Mouse (Mus musculus): ENCODE data around the gene Slc38a8. TPM values are rescaled to one million over a fixed set of nuclear protein-coding genes. Genes with fewer than 3 reads are reported as not detected.

The Slc38a8 gene
- polyA plus RNA-seq, 1 experiment from 2014 or later: not detected

- no peak overlapping the region; the same call in 1 of the 2 replicates for H3K4me2 ChIP-seq (ENCODE audit: low read length)
- H3K4me3 ChIP-seq (ENCODE audit: low read depth, low read length): no peak overlapping the region
- peaks cover 22% of the 10 kb centered on the region for H3K4me1 ChIP-seq (ENCODE audit: control insufficient read depth, insufficient read depth, low read length)
- peak overlapping the region; percentile 67 for H3K27ac ChIP-seq (ENCODE audit: low read length)
- H3K36me3 ChIP-seq (ENCODE audit: control insufficient read depth, insufficient read depth, low read length): no peaks in the 10 kb centered on the region
- ATAC-seq: no peak
- H3K9ac ChIP-seq (ENCODE audit: low read depth, low read length): 0 out of 2 replicates have a peak overlapping the region, but pooled peaks have one; percentile 20
- no peaks in the 10 kb centered on the region for H3K9me3 ChIP-seq (replicated peaks; ENCODE audit: control insufficient read depth, low read length, poor library complexity, severe bottlenecking)
- peaks cover 3% of the 10 kb centered on the region for H3K27me3 ChIP-seq (ENCODE audit: control insufficient read depth, insufficient read depth, low read depth, low read length)
- WGBS: 60% methylated on average over 10 of the region's 10 CpGs
Measured at GRCm38 (mm10) chr8:119466794-119467193, 34.7 kb downstream of the Slc38a8 start.

GRCm38 (mm10) chr8:119466105-119466504 is 35.4 kb downstream of the Slc38a8 start:
- peak; percentile 80 for ATAC-seq
- WGBS: 2% methylated on average over 18 of the region's 18 CpGs
- Histone ChIP-seq H3K36me3 (ENCODE audit: control insufficient read depth, insufficient read depth, low read length) (no peaks in the 10 kb centered on the region), H3K4me1 (ENCODE audit: control insufficient read depth, insufficient read depth, low read length) (peaks cover 24% of the 10 kb centered on the region), H3K4me2 (ENCODE audit: low read length) (peak overlapping the region; percentile 50), H3K27me3 (ENCODE audit: control insufficient read depth, insufficient read depth, low read depth, low read length) (peaks cover 3% of the 10 kb centered on the region), H3K27ac (ENCODE audit: low read length) (peak overlapping the region; percentile 67), H3K4me3 (ENCODE audit: low read depth, low read length) (no peak overlapping the region), H3K9me3 (replicated peaks; ENCODE audit: control insufficient read depth, low read length, poor library complexity, severe bottlenecking) (no peaks in the 10 kb centered on the region), H3K9ac (ENCODE audit: low read depth, low read length) (no peak overlapping the region)

DNA sequence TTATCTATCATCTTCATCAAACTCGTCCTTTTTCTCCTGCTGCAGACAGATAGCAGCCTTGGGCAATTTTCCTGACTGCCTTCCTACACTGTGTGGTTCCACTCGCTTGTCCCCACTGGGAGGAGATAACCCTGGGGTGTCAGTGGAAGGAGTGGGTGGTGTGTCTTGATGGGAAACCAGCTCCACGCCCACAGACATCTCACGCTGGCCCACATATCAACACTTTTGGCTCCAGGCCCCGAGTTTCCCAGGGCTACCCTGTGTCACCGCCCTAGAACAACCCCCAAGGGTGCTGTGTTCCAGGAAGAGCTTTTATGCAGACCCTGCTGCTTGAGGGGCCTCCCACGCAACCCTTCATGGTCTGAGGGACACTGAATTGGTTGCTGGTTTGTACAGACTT is 37.8 kb downstream of the Slc38a8 start:
- no peak for ATAC-seq
- Histone ChIP-seq H3K4me2 (ENCODE audit: low read length) (no peak overlapping the region), H3K36me3 (ENCODE audit: control insufficient read depth, insufficient read depth, low read length) (no peaks in the 10 kb centered on the region), H3K27ac (ENCODE audit: low read length) (no peak overlapping the region), H3K4me3 (ENCODE audit: low read depth, low read length) (no peak overlapping the region), H3K9ac (ENCODE audit: low read depth, low read length) (no peak overlapping the region), H3K27me3 (ENCODE audit: control insufficient read depth, insufficient read depth, low read depth, low read length) (peaks cover 3% of the 10 kb centered on the region), H3K9me3 (replicated peaks; ENCODE audit: control insufficient read depth, low read length, poor library complexity, severe bottlenecking) (no peaks in the 10 kb centered on the region), H3K4me1 (ENCODE audit: control insufficient read depth, insufficient read depth, low read length) (peaks cover 33% of the 10 kb centered on the region)
- 30% methylated on average over 7 of the region's 7 CpGs for WGBS

DNA sequence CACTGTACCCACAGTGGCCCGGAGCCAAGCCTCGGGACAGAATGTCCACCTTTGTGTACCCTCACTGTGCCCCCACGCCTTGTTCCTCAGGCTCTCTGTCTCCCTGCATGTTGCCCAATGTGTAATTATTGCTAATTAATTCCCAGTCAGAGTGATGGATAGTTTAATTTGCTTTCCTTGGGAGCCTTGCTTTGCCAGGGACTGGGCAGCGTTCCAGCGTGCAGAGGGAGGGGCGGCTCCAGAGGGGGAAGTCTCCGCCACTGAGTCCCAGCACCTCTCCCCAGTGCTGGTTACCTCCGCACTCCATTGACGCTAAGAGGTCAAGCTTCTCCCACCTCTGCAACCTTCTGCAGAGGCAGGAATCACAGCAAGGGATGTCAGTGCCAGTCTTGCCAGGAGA is 40.1 kb downstream of the Slc38a8 start:
- ATAC-seq: no peak
- no peak overlapping the region for H3K27ac ChIP-seq (ENCODE audit: low read length)
- WGBS: 53% methylated on average over 9 of the region's 9 CpGs

DNA sequence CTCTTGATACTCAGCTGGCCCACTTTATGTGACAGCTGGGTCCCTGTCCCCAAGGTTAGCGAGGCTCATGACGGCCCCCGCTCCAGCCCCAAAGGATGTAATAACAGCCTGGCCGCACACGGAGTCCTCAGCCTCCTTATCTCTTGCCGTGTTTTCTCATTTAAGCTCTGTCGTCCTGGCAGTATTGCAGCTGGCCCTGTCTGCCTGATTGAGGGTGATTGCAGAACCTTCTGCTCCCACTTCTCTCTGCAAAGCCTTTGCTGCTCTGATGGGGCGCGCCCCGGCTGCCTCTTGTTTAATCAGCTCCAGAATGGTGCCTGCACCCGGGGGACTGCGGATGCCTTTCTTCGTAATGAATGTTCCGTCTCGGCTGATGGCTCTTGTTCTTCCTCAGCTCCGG is 41.8 kb downstream of the Slc38a8 start:
- Histone ChIP-seq H3K27me3 (ENCODE audit: control insufficient read depth, insufficient read depth, low read depth, low read length) (no peaks in the 10 kb centered on the region), H3K4me2 (ENCODE audit: low read length) (0 out of 2 replicates have a peak overlapping the region, but pooled peaks have one; percentile 10), H3K4me1 (ENCODE audit: control insufficient read depth, insufficient read depth, low read length) (peaks cover 11% of the 10 kb centered on the region), H3K9me3 (replicated peaks; ENCODE audit: control insufficient read depth, low read length, poor library complexity, severe bottlenecking) (no peaks in the 10 kb centered on the region), H3K27ac (ENCODE audit: low read length) (peak overlapping the region; percentile 66), H3K36me3 (ENCODE audit: control insufficient read depth, insufficient read depth, low read length) (no peaks in the 10 kb centered on the region), H3K9ac (ENCODE audit: low read depth, low read length) (no peak overlapping the region), H3K4me3 (ENCODE audit: low read depth, low read length) (no peak overlapping the region)
- 0 out of 2 replicates have a peak, but pooled peaks have one; percentile 29 for ATAC-seq
- 22% methylated on average over 16 of the region's 16 CpGs for WGBS

More for the DNA sequence above, 40.1 kb downstream of the Slc38a8 start:
- no peak overlapping the region for H3K4me3 ChIP-seq (ENCODE audit: low read depth, low read length)
- peaks cover 27% of the 10 kb centered on the region for H3K4me1 ChIP-seq (ENCODE audit: control insufficient read depth, insufficient read depth, low read length)
- H3K36me3 ChIP-seq (ENCODE audit: control insufficient read depth, insufficient read depth, low read length): no peaks in the 10 kb centered on the region
- H3K4me2 ChIP-seq (ENCODE audit: low read length): no peak overlapping the region
- H3K9me3 ChIP-seq (replicated peaks; ENCODE audit: control insufficient read depth, low read length, poor library complexity, severe bottlenecking): no peaks in the 10 kb centered on the region
- H3K27me3 ChIP-seq (ENCODE audit: control insufficient read depth, insufficient read depth, low read depth, low read length): peaks cover 3% of the 10 kb centered on the region
- no peak overlapping the region for H3K9ac ChIP-seq (ENCODE audit: low read depth, low read length)

DNA sequence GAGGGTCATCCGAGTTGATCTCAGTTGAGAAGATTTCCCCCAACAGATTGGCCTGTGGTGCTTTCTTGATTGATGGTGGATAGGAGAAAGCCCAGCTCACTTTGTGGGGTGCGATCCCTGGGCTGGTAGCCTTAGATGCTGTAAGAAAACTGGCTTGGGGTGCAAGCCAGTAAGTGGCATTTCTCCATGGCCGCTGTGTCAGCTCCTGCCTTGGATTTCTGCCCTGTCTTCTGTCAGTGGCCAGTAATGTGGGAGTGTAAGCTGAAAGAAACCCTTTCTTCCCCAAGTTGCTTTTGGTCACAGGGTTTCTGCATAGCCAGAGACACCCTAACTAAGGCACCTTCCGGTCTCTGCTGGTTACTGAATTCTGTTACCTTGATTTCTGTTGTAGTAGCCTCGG is 45.5 kb downstream of the Slc38a8 start:
- H3K27me3 ChIP-seq (ENCODE audit: control insufficient read depth, insufficient read depth, low read depth, low read length): no peaks in the 10 kb centered on the region
- ATAC-seq: no peak
- peaks cover 9% of the 10 kb centered on the region for H3K4me1 ChIP-seq (ENCODE audit: control insufficient read depth, insufficient read depth, low read length)
- H3K36me3 ChIP-seq (ENCODE audit: control insufficient read depth, insufficient read depth, low read length): no peaks in the 10 kb centered on the region
- H3K27ac ChIP-seq (ENCODE audit: low read length): no peak overlapping the region
- no peak overlapping the region for H3K4me2 ChIP-seq (ENCODE audit: low read length)
- WGBS: 85% methylated on average over 5 of the region's 5 CpGs
- H3K9me3 ChIP-seq (replicated peaks; ENCODE audit: control insufficient read depth, low read length, poor library complexity, severe bottlenecking): no peaks in the 10 kb centered on the region
- no peak overlapping the region for H3K9ac ChIP-seq (ENCODE audit: low read depth, low read length)
- H3K4me3 ChIP-seq (ENCODE audit: low read depth, low read length): no peak overlapping the region

- Histone ChIP-seq H3K4me2 (ENCODE audit: low read length) (no peak overlapping the region), H3K9ac (ENCODE audit: low read depth, low read length) (no peak overlapping the region), H3K4me1 (ENCODE audit: control insufficient read depth, insufficient read depth, low read length) (peaks cover 2% of the 10 kb centered on the region), H3K27ac (ENCODE audit: low read length) (no peak overlapping the region), H3K9me3 (replicated peaks; ENCODE audit: control insufficient read depth, low read length, poor library complexity, severe bottlenecking) (no peaks in the 10 kb centered on the region), H3K27me3 (ENCODE audit: control insufficient read depth, insufficient read depth, low read depth, low read length) (no peaks in the 10 kb centered on the region), H3K4me3 (ENCODE audit: low read depth, low read length) (no peak overlapping the region), H3K36me3 (ENCODE audit: control insufficient read depth, insufficient read depth, low read length) (no peaks in the 10 kb centered on the region)
- no peak for ATAC-seq
- 93% methylated on average over 5 of the region's 5 CpGs for WGBS
Measured at GRCm38 (mm10) chr8:119452919-119453318, 48.6 kb downstream of the Slc38a8 start.

GRCm38 (mm10) chr8:119451131-119451530 is 50.4 kb downstream of the Slc38a8 start:
- Histone ChIP-seq H3K27me3 (ENCODE audit: control insufficient read depth, insufficient read depth, low read depth, low read length) (no peaks in the 10 kb centered on the region), H3K36me3 (ENCODE audit: control insufficient read depth, insufficient read depth, low read length) (no peaks in the 10 kb centered on the region), H3K27ac (ENCODE audit: low read length) (no peak overlapping the region), H3K4me2 (ENCODE audit: low read length) (no peak overlapping the region), H3K4me3 (ENCODE audit: low read depth, low read length) (no peak overlapping the region), H3K4me1 (ENCODE audit: control insufficient read depth, insufficient read depth, low read length) (peaks cover 5% of the 10 kb centered on the region), H3K9me3 (replicated peaks; ENCODE audit: control insufficient read depth, low read length, poor library complexity, severe bottlenecking) (no peaks in the 10 kb centered on the region), H3K9ac (ENCODE audit: low read depth, low read length) (no peak overlapping the region)
- 82% methylated on average over 4 of the region's 4 CpGs for WGBS
- ATAC-seq: no peak

GRCm38 (mm10) chr8:119449627-119450026 is 51.9 kb downstream of the Slc38a8 start:
- Histone ChIP-seq H3K27ac (ENCODE audit: low read length) (no peak overlapping the region), H3K4me3 (ENCODE audit: low read depth, low read length) (no peak overlapping the region), H3K4me2 (ENCODE audit: low read length) (no peak overlapping the region), H3K9ac (ENCODE audit: low read depth, low read length) (no peak overlapping the region), H3K4me1 (ENCODE audit: control insufficient read depth, insufficient read depth, low read length) (peaks cover 5% of the 10 kb centered on the region), H3K36me3 (ENCODE audit: control insufficient read depth, insufficient read depth, low read length) (no peaks in the 10 kb centered on the region), H3K9me3 (replicated peaks; ENCODE audit: control insufficient read depth, low read length, poor library complexity, severe bottlenecking) (no peaks in the 10 kb centered on the region), H3K27me3 (ENCODE audit: control insufficient read depth, insufficient read depth, low read depth, low read length) (no peaks in the 10 kb centered on the region)
- WGBS: 79% methylated on average over 12 of the region's 12 CpGs
- ATAC-seq: no peak
